Mouse (Mus musculus): Measurements from ENCODE around the gene Rgs12. TPM values are rescaled to one million over a fixed set of nuclear protein-coding genes. Genes with fewer than 3 reads are reported as not detected.

Gene Rgs12
- total and polyA plus RNA-seq, 3 experiments, result 13.1 to 26.2 (median 16.5) TPM

DNA sequence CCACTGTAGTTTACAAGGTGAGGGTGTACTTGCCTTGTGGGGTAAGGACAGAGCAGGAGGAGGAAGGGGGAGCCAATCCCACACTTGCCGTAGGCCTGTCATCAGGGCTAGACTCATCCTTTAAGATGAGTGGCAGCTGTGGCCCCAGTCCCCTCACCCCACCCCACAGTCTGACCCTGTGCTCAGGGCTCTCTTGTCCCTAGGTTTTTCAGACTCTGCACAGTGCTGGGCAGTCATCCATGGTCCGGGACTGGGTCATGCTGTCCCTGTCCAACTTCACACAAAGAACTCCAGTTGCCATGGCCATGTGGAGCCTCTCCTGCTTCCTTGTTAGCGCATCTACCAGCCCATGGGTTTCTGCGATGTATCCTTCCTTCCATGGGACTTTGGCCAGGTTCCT is 42.0 kb upstream of the Rgs12 start:
- H3K9ac ChIP-seq (ENCODE audit: low read depth, low read length), result no peak overlapping the region
- no peak overlapping the region for H3K4me3 ChIP-seq
- 89% methylated on average over 4 of the region's 4 CpGs for WGBS
- no peak for TF ChIP-seq POLR2A (IDR thresholded peaks at IDR 0.05; ENCODE audit: insufficient read depth, low read depth, low read length)
- TF ChIP-seq CTCF (IDR thresholded peaks at IDR 0.05), result no peak
- no peak for TF ChIP-seq EP300 (IDR thresholded peaks at IDR 0.05; ENCODE audit: insufficient read depth, low read depth, low read length)
- no peaks in the 10 kb centered on the region for H3K79me2 ChIP-seq (replicated peaks; ENCODE audit: control insufficient read depth, insufficient read depth, low read length)
- intact Hi-C loops (cut with DNase I), result no loop called here
- H3K4me1 ChIP-seq (ENCODE audit: control insufficient read depth, insufficient read depth, low read length), result no peaks in the 10 kb centered on the region
- H3K27me3 ChIP-seq (ENCODE audit: control insufficient read depth, insufficient read depth, low read length), result no peaks in the 10 kb centered on the region
- no peaks in the 10 kb centered on the region for H3K36me3 ChIP-seq (ENCODE audit: control insufficient read depth, insufficient read depth, low read length)
- DNase-seq, result no peak
- no peak overlapping the region for H3K27ac ChIP-seq

DNA sequence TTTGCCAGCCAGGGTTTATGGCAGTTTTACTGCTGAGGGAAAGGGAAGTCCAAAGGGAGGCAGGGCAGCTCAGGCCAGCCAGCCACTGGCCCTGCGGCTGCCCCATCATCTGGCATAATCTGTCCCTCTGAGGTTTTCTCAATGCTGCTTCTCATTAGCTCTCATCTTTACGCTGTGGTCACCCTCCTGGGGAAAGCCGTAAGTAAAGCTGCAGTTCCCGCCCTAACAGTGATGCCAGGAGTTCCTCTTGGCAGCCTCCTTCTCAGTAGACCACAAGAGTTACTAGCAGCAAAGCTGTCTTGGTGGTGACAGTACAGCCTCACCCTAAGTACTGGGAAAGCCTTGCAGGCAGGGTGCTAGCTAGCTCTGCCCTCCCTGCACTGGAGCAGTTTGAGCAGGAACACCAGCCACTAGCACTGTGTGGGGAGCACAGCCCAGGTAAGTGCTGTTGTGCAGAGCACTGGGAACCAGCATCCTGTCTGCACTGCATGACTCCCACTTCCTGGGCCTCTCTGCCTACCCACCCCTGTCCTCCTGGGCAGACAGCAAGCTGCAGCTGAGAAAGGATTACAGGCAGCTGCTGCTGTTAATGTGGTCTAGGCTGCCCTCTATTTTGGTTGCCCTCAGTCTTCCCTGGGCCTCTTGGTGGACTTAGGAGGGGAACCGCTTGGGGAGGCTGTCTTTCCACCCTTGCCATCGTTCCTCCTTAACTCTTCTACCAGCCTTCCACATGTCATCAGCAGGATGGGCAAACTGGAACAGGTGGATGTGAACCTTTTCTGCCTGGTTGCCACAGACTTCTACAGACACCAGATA is 41.1 kb upstream of the Rgs12 start, which contains the start of gene Msantd1:
Msantd1 (plus strand) TSS at position 103 of the 816 bp plus-strand sequence.
- Histone ChIP-seq H3K27me3 (ENCODE audit: control insufficient read depth, insufficient read depth, low read length) (no peaks in the 10 kb centered on the region), H3K79me2 (replicated peaks; ENCODE audit: control insufficient read depth, insufficient read depth, low read length) (no peaks in the 10 kb centered on the region), H3K36me3 (ENCODE audit: control insufficient read depth, insufficient read depth, low read length) (no peaks in the 10 kb centered on the region), H3K27ac (no peak within 1 kb of the TSS), H3K4me3 (no peak within 1 kb of the TSS), H3K9ac (ENCODE audit: low read depth, low read length) (no peak within 1 kb of the TSS), H3K4me1 (ENCODE audit: control insufficient read depth, insufficient read depth, low read length) (no peaks in the 10 kb centered on the region)
- intact Hi-C loops (cut with DNase I), result no loop called here
- WGBS, result 83% methylated on average over 6 of the region's 6 CpGs
- TF ChIP-seq POLR2A (IDR thresholded peaks at IDR 0.05; ENCODE audit: insufficient read depth, low read depth, low read length), result no peak
- TF ChIP-seq CTCF (IDR thresholded peaks at IDR 0.05), result no peak
- no peak for TF ChIP-seq EP300 (IDR thresholded peaks at IDR 0.05; ENCODE audit: insufficient read depth, low read depth, low read length)
- DNase-seq, result no peak

DNA sequence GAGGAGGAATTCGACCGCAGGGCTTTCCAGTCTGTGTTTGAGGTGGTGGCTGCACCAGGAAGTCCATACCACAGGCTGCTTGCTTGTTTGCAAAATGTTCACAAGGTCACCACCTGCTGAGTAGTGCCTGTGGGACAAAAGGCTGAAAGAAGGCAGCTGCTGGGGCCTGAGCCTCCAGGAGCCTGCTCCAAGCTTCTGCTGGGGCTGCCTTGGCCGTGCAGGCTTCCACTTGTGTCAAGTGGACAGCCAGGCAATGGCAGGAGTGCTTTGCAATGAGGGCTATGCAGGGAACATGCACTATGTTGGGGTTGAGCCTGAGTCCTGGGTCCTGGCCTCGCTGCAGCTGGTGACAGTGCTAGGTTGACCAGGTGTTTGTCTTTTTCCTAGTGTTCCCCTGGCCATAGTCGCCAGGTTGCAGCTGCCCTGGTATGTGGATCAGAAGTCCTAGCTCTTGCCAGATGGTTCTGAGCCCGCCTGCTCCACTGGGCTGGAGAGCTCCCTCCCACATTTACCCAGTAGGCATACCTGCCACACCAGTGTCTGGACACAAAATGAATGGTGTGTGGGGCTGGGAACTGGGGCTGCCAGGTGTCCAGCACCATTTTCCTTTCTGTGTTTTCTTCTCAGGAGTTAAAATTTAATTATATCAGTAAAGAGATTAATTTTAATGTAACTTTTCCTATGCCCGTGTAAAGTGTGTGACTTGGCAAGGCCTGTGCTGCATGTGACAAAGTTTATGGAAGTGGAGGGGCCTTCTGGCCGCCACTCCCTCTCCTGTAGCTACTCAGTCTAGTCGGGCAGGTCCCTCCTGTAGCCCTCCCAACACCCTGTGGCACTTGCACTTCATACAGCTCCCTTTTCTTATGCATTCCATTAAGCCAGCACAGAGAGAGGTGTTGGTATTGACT is 40.3 kb upstream of the Rgs12 start:
- Histone ChIP-seq H3K4me1 (ENCODE audit: control insufficient read depth, insufficient read depth, low read length) (no peaks in the 10 kb centered on the region), H3K4me3 (no peak overlapping the region), H3K36me3 (ENCODE audit: control insufficient read depth, insufficient read depth, low read length) (no peaks in the 10 kb centered on the region), H3K27ac (no peak overlapping the region), H3K9ac (ENCODE audit: low read depth, low read length) (no peak overlapping the region), H3K79me2 (replicated peaks; ENCODE audit: control insufficient read depth, insufficient read depth, low read length) (no peaks in the 10 kb centered on the region), H3K27me3 (ENCODE audit: control insufficient read depth, insufficient read depth, low read length) (no peaks in the 10 kb centered on the region)
- intact Hi-C loops (cut with DNase I), result no loop called here
- WGBS, result 78% methylated on average over 9 of the region's 9 CpGs
- TF ChIP-seq EP300 (IDR thresholded peaks at IDR 0.05; ENCODE audit: insufficient read depth, low read depth, low read length) (no peak), POLR2A (IDR thresholded peaks at IDR 0.05; ENCODE audit: insufficient read depth, low read depth, low read length) (no peak), CTCF (IDR thresholded peaks at IDR 0.05) (no peak)
- DNase-seq, result peak in 1 of 2 experiments; percentile 43

DNA sequence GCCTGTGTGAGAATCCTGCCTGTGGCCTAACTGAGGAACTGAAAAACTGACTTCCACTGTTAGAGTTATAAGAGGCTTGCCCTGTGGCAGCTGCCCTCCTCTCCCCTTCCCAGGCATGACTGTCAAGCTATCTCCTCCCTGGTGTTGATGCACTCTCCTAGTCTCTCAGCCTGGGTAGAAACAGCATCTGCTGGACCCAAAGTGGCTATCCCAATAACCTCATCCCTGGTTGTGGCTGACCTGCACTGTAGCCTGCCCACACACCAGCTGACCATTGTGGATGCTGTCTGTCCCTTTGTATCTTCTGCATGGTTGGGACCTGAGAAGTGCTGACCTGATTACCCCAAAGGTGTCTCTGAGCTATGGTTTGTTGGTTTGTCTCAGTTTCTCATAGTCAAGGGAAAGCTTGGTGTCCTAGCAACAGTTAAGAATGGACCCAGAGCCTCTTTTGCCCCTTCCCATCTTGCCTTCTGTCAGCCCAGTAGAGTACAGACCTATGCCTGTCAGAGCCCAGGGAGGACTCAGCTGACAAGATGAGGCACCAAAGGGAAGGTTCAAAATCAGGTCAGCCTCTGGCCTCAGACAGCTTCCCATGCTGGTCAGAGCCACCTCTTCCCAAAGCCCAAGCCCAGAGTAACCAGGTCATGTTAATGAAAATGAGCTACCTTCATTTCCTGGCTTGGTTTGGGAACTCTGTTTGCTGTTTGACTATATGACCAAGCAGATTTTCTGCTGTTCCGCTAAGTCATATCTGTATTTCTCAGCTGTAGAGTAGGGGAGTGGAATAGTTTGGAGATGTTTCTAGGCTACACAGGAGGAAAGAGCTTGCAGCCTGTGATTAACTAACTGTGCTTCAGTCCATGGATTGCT is 39.4 kb upstream of the Rgs12 start:
- DNase-seq, result no peak
- H3K4me3 ChIP-seq, result no peak overlapping the region
- no peaks in the 10 kb centered on the region for H3K4me1 ChIP-seq (ENCODE audit: control insufficient read depth, insufficient read depth, low read length)
- no peak overlapping the region for H3K27ac ChIP-seq
- H3K27me3 ChIP-seq (ENCODE audit: control insufficient read depth, insufficient read depth, low read length), result no peaks in the 10 kb centered on the region
- H3K36me3 ChIP-seq (ENCODE audit: control insufficient read depth, insufficient read depth, low read length), result no peaks in the 10 kb centered on the region
- no peak overlapping the region for H3K9ac ChIP-seq (ENCODE audit: low read depth, low read length)
- TF ChIP-seq POLR2A (IDR thresholded peaks at IDR 0.05; ENCODE audit: insufficient read depth, low read depth, low read length) (no peak), EP300 (IDR thresholded peaks at IDR 0.05; ENCODE audit: insufficient read depth, low read depth, low read length) (no peak), CTCF (IDR thresholded peaks at IDR 0.05) (no peak)
- intact Hi-C loops (cut with DNase I), result no loop called here
- H3K79me2 ChIP-seq (replicated peaks; ENCODE audit: control insufficient read depth, insufficient read depth, low read length), result no peaks in the 10 kb centered on the region
- WGBS, result 97% methylated on average over 1 of the region's 1 CpGs

DNA sequence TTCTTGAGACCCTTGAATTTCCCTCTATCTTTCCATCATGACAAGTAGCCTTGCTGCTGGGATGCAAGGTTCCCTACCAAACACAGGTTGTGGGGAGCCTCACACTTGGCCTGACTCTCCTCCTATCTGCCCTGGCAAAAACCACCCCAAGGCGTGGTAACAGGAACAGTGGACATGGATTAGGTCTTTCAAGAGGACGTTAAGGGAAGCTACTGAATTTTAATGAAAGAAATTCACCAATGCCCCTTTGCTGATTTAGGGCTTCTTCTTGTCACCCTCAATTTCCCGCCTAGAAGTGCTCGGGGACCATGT is 38.8 kb upstream of the Rgs12 start:
- no peak for DNase-seq
- no peaks in the 10 kb centered on the region for H3K79me2 ChIP-seq (replicated peaks; ENCODE audit: control insufficient read depth, insufficient read depth, low read length)
- TF ChIP-seq EP300 (IDR thresholded peaks at IDR 0.05; ENCODE audit: insufficient read depth, low read depth, low read length) (no peak), POLR2A (IDR thresholded peaks at IDR 0.05; ENCODE audit: insufficient read depth, low read depth, low read length) (no peak), CTCF (IDR thresholded peaks at IDR 0.05) (no peak)
- intact Hi-C loops (cut with DNase I), result no loop called here
- 93% methylated on average over 4 of the region's 4 CpGs for WGBS
- H3K4me1 ChIP-seq (ENCODE audit: control insufficient read depth, insufficient read depth, low read length), result no peaks in the 10 kb centered on the region
- no peak overlapping the region for H3K4me3 ChIP-seq
- no peak overlapping the region for H3K27ac ChIP-seq
- no peaks in the 10 kb centered on the region for H3K27me3 ChIP-seq (ENCODE audit: control insufficient read depth, insufficient read depth, low read length)
- H3K36me3 ChIP-seq (ENCODE audit: control insufficient read depth, insufficient read depth, low read length), result no peaks in the 10 kb centered on the region
- no peak overlapping the region for H3K9ac ChIP-seq (ENCODE audit: low read depth, low read length)

Measured in heart, adult 2 months (tissue).